Mouse (Mus musculus): Measurements from ENCODE around the gene Txndc11.
"Not testable (repeated sequence)": the region's sequence is repeated elsewhere in the genome, so short reads cannot be mapped to it uniquely, and the experiment has no call there.

Txndc11 gene

GRCm38 (mm10) chr16:11134348-11135344 is at the start of gene Txndc11:
TSS of gene Txndc11 (minus strand) at chr16:11134650.
- DNase-seq (ENCODE audit: low spot score in 2 of 2): peak; percentile 99

GRCm38 (mm10) chr16:11177404-11177803 is 43.0 kb upstream of the Txndc11 start:
- DNase-seq (ENCODE audit: low spot score in 2 of 2): no peak

- no peak for DNase-seq (ENCODE audit: low spot score in 2 of 2)
Measured at GRCm38 (mm10) chr16:11176884-11177244, 42.4 kb upstream of the Txndc11 start.

- peak; percentile 86 to 92 for DNase-seq (ENCODE audit: low spot score in 2 of 2)
Measured at GRCm38 (mm10) chr16:11176208-11176883, 41.9 kb upstream of the Txndc11 start, which contains the start of gene Zc3h7a. TSS of gene Zc3h7a (minus strand) at chr16:11176393.

GRCm38 (mm10) chr16:11175489-11176207 is 41.2 kb upstream of the Txndc11 start:
- DNase-seq (ENCODE audit: low spot score in 2 of 2): peak in 1 of 2 experiments; percentile 67

- DNase-seq (ENCODE audit: low spot score in 2 of 2): no peak
Measured at GRCm38 (mm10) chr16:11175100-11175488, 40.6 kb upstream of the Txndc11 start.

- DNase-seq (ENCODE audit: low spot score in 2 of 2): peak; percentile 36 to 43
Measured at GRCm38 (mm10) chr16:11174671-11175081, 40.2 kb upstream of the Txndc11 start.

GRCm38 (mm10) chr16:11171679-11172078 is 37.2 kb upstream of the Txndc11 start:
- DNase-seq (ENCODE audit: low spot score in 2 of 2): no peak

- DNase-seq (ENCODE audit: low spot score in 2 of 2): peak; percentile 24 to 42
Measured at GRCm38 (mm10) chr16:11166431-11166830, 32.0 kb upstream of the Txndc11 start.

- DNase-seq (ENCODE audit: low spot score in 2 of 2): no peak
Measured at GRCm38 (mm10) chr16:11164695-11165255, 30.3 kb upstream of the Txndc11 start.

GRCm38 (mm10) chr16:11157721-11158120 is 23.3 kb upstream of the Txndc11 start:
- DNase-seq (ENCODE audit: low spot score in 2 of 2): not testable (repeated sequence)

- no peak for DNase-seq (ENCODE audit: low spot score in 2 of 2)
Measured at GRCm38 (mm10) chr16:11154500-11154899, 20.1 kb upstream of the Txndc11 start.

GRCm38 (mm10) chr16:11143706-11144483 is 9.4 kb upstream of the Txndc11 start:
- DNase-seq (ENCODE audit: low spot score in 2 of 2): peak; percentile 100

- DNase-seq (ENCODE audit: low spot score in 2 of 2): peak in 1 of 2 experiments; percentile 18
Measured at GRCm38 (mm10) chr16:11133476-11134347, 738 bp downstream of the Txndc11 start.

- DNase-seq (ENCODE audit: low spot score in 2 of 2): no peak
Measured at GRCm38 (mm10) chr16:11132839-11133238, 1.6 kb downstream of the Txndc11 start.

- no peak for DNase-seq (ENCODE audit: low spot score in 2 of 2)
Measured at GRCm38 (mm10) chr16:11128301-11128700, 6.1 kb downstream of the Txndc11 start.

GRCm38 (mm10) chr16:11125371-11125770 is 9.1 kb downstream of the Txndc11 start:
- no peak for DNase-seq (ENCODE audit: low spot score in 2 of 2)

- no peak for DNase-seq (ENCODE audit: low spot score in 2 of 2)
Measured at GRCm38 (mm10) chr16:11124110-11124509, 10.3 kb downstream of the Txndc11 start.

- DNase-seq (ENCODE audit: low spot score in 2 of 2): no peak
Measured at GRCm38 (mm10) chr16:11122625-11123024, 11.8 kb downstream of the Txndc11 start.

Measured in frontal cortex, postnatal 36 days (tissue).